Mouse (Mus musculus) CD4-positive naive resting alpha-beta T cell, adult 76 days (primary cell): Measurements from ENCODE around the gene Ndufa9. TPM values are rescaled to one million over a fixed set of nuclear protein-coding genes. Genes with fewer than 3 reads are reported as not detected.

ENCODE experiments used
- total RNA-seq: library from RNA; stranded (reverse); gene quantifications from one replicate; pipeline ENCODE4 v1.2.4, GENCODE M21; 2023

The Ndufa9 gene
- total RNA-seq, result 61.2 TPM

DNA sequence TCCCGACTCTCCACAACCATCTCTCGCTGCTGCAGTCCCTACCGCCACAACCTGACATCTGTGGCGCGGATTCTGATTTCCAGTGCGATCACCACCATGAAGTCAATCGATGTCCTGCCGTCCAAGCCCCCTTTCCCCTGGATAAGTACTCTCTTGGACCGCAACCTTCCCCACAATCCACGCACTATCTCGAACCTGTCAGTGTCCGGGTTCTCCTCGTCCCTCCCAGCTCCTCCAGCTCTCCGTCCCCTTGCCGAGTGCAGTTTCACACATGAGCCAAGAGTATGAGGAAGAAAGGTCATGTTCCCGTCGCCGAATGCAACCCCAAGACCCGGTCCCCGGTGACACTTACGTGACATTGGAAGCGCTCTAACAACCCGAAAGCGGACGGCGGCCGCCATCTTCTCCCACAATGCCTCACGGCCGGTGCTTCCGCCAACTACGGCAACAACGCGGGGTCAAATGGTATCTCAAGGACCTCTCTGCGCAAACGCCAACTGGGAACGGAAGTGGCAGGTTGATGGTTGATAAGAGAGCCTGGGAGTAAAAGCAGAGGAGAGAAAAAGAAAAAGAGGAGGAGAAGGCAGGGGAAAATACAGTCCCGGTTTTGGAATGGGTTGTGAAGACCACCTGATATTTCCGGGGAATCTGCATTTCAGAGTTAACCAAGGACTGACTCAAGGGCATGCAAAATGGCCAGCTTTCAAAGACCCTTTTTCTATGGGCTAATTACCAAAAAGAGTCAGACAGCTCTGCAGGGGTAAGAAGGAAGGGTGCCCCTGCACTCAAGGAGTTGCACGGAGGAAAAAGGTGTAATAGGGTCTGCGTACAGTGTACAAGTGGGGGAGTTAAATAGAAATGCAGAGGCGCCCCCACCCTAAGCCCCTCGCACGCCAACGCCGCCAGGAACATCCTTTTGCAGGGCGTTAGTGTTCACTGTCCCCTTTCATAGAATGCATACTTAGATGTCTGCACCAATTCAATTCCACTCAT, at the start of gene Ndufa9:
TSS of gene Ndufa9 (minus strand) at position 425 of the 993 bp plus-strand sequence.

DNA sequence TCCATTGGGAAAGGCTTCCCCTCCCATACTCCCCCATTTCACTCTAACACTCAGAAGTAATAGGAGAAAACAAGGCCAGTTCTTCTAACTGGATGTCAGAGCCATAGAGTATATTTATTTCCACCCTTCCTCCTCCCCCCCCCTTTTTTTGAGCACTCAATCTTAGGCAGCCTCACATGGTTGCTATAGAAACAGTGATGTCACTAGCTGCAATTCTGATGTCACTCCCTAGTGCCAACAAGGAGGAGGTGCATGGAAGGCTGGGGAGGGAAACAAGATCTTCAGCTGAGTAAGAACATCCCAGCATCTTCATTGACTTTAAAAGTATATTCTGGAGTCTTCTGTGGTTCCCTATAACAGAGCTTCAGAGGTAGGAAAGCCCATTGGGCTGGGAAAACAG, 3.9 kb upstream of the Ndufa9 start, which contains the start of gene Akap3:
TSS of gene Akap3 (plus strand) at position 218 of the 400 bp plus-strand sequence.

Other genes starting within 250 kb of the Ndufa9 start
- gene Kcna1, start 202.8 kb downstream of the Ndufa9 start, total RNA-seq, result not detected
- gene Kcna6, start 108.5 kb downstream of the Ndufa9 start, total RNA-seq, result 0.09 TPM
- not detected for gene Akap3, start 4.0 kb upstream of the Ndufa9 start, total RNA-seq
- not detected for gene Dyrk4, start 72.7 kb upstream of the Ndufa9 start, total RNA-seq
- 2.3 TPM for gene Rad51ap1, start 90.5 kb upstream of the Ndufa9 start, total RNA-seq
- gene D6Wsu163e, start 90.8 kb upstream of the Ndufa9 start, total RNA-seq, result 14.0 TPM
- gene Fgf6, start 166.4 kb upstream of the Ndufa9 start, total RNA-seq, result not detected
- not detected for gene Fgf23, start 223.8 kb upstream of the Ndufa9 start, total RNA-seq